Mouse (Mus musculus) cerebellum, adult (tissue): ENCODE measurements around the gene Teddm2.

Experiments used
- ATAC-seq: cut with Nextera tagmentation; 2 replicates; pipeline ENCODE4 v1.9.2; 2017; ENCODE audit warnings: mild to moderate bottlenecking, moderate library complexity, mixed read lengths; ENCODE audit not compliant: insufficient number of reproducible peaks, low FRiP score, low TSS enrichment

Gene Teddm2

DNA sequence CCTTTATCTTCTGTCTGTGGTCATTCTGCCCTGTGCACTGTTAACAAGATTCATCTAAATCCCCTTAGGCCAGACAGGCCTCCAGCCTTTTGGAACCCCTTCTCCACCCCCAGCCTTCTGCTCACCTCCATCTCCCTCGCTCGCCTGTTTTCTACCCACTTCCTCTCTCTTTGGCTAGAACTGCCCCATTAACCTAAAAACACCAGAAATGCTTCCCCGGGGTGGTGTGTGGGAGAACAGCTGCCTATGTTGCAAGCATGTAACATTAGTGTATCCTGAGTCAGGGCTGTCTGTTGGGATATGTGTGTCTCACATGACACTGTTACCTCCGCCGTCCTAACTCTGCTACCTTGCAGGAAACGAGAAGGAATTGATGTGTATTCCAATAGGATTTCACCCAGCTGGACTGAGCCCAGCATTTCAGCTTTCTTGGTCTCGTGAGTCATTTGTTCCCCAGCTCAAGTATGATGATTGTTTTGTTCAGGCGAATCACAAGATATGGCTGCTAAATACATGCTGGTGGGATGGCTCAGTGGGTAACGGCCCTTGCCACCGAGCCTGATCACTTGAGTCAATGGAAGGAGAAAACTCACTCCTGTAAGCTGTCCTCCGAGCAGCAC is 57.8 kb downstream of the Teddm2 start:
- ATAC-seq = no peak

DNA sequence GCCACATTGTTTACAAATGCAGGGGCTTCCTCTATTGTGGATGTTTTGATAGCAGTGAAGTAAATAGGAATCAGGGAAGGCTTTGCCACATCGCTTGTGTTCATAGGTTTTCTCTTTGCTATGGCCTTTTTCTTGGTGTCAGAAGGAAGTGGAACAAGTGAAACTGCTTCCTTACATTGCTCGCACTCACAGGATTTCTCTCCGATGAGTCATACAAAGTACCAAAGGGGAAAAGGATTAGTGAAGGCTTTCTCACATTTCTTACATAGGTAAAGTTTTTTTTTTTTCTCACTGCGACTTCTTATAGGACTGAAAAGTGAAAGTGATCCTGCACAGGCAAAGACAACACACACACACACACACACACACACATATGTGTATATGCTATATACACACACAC is 64.0 kb downstream of the Teddm2 start:
- ATAC-seq = no peak

DNA sequence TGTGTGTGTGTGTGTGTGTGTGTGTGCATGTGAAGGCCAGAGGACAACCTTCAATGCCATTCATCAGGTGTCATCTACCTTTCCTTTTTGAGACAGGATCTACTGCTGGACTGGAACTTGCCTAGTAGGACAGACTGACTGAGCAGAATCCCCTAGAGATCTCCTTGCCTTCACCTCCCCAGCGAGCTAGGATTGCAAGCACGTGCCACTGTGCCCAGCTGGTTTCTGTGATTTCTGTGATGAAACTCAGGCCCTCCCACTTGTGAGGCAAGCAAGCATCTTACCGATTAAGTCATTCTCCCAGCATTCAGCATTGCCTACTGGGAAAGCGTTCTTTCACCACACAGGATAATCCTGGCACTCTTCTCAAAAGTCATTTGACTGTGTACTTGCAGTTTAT is 69.3 kb downstream of the Teddm2 start:
- ATAC-seq = no peak

DNA sequence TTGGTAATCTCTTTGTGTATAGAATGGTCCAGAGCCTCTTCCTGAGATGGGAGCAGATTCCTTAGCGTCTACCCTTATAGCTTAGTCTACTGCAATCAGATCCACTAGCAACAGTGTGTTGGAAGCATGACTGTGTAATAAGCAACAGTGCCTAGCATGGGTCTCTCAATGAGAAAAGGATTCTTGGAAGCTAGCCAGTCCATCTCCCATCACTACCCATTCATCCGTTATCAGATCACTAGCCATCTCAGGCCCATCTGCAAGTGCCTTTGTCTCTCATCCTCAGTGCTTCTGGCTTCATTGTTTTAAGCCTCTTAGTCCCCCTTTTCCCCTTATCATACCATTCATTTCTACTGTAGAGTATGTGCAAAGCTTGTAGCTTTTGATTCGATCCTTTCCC is 79.8 kb downstream of the Teddm2 start:
- no peak for ATAC-seq

DNA sequence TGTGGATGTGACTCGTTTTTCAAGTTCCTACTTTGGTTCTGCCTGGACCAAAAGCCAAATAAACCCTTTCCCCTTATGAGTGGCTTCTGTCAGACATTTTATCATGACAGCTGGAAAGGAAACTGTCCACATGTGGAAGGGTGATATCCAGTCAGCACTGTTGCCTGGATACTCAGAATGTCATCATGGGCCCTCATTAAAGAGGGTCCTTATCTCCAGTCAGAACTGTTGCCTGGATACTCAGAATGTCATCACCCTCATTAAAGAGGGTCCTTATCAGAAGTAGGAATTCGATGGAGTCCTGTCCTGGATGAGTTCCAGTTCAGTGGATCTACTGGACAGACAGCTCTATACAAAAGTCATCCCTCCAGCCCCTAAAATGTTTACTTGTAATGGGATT is 85.8 kb downstream of the Teddm2 start:
- no peak for ATAC-seq

DNA sequence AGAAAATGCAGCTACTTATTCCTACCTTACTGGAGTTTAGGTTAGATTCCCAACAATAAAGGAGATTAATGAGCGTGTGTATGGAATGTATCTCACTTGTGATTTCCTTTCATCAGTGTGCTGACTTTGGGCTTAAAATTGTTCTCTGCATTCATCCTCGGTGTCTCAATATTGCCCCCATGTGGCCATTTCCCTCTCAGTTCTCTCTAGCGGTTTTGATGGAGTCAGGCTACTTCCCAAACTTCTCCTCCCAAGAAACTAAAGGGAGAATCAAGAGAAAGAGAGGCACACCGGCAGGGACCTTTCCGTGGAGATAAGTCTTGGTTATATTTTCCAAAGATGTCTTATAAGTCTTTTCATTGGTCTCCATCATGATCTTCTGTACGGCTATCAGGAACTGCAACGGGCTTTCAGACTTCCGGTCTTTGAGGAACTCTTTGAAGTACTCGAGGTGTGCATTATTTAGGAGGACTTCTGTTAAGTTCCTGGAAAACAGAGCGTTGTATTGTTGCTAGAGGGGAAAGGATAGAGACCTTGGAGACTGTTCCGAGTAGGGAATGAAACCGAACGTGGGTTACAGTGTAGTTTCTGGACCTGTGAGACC is 92.5 kb downstream of the Teddm2 start:
- no peak for ATAC-seq

DNA sequence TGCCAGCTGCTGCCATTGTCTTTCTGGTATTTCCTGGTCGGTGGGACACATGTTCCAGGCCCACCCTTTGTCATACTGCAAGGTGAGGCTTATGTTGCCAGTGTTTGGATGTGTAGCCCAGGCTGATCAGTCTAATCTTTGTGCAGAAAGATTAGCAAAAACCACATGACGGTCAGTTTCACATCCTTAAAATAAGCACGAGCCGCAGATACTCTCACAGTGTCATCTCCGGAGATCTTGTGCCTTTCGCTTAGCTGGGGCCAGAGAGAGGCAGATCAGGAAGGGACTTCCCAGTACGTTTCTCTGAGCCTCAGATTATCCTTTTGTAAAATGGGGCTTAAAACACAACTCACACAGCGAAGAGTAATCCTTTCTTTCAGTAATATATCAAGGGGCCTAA is 96.5 kb downstream of the Teddm2 start:
- ATAC-seq = no peak

DNA sequence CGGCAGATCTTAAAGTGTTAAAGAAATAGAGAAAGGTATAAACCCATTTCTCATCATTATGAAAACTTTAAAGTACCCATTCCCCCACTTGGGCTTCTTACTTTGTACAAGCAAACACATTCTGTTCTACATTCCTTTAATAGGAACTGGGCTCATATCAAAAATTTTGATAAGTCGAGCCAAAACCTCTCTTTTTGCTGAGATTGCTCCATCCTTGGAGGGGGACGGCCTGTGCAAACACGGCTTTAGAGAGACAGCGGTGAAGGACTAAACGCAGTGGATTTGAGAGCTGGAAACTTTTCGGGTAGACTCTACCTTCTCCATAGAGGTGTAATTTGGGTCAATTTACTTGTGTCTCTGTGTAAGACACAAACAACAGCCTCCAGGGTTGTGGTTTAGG is 97.3 kb downstream of the Teddm2 start:
- no peak for ATAC-seq
